Mouse (Mus musculus): ENCODE measurements around the gene Prdx1. TPM values are rescaled to one million over a fixed set of nuclear protein-coding genes. Genes with fewer than 3 reads are reported as not detected.

Prdx1 gene
- polyA plus RNA-seq (2016; fragmentation: Nextera tagmentation; extraction: Ambion mirVana), result 1,415 and 1,463 TPM in 2 replicates

DNA sequence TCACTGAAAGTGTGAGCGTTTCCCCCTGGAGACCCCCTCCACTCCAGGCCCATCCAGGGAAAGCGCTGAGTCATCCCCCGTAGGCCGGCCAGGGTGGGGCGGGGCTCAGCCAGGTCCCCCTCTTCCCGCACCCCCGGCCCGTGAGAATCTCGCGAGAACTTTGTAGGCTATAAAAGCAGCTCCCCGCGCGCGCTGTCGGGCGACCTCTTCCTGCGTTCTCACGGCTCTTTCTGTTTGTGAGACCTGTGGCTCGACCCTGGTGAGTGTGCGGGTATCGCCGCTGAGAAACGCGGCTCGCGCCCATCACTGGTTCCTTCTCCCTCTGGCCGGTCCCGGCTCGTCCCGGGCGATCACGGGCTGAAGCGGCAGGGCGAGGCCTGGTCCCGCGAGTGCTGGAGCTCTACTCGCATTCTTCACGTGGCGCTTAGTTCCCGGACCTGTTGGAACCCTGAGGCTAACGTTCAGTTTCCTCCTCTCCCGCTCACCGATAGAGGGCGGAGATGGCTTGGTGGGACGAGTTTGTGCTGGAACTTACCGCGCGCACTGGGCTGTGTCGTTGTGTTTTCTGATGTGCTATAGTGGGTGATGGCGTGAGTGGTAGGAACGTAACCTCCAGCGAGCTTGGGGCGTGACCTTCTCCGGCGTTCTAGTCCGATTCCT is at the start of gene Prdx1:
Gene Prdx1 (plus strand): TSS at position 143 of the 660 bp plus-strand sequence.
- Histone ChIP-seq H3K4me1 (peaks cover 19% of the 10 kb centered on the region), H3K9me3 (no peaks in the 10 kb centered on the region), H3K27ac (replicated peaks) (peak within 1 kb of the TSS; percentile 96), H3K36me3 (replicated peaks) (peaks cover 35% of the 10 kb centered on the region), H3K27me3 (replicated peaks; ENCODE audit: low read depth, poor library complexity, severe bottlenecking) (no peaks in the 10 kb centered on the region), H3K4me3 (peak within 1 kb of the TSS; percentile 80)
- WGBS, result under 1% methylated on average over 56 of the region's 56 CpGs
- DNase-seq (ENCODE audit: low spot score), result peak; percentile 97

DNA sequence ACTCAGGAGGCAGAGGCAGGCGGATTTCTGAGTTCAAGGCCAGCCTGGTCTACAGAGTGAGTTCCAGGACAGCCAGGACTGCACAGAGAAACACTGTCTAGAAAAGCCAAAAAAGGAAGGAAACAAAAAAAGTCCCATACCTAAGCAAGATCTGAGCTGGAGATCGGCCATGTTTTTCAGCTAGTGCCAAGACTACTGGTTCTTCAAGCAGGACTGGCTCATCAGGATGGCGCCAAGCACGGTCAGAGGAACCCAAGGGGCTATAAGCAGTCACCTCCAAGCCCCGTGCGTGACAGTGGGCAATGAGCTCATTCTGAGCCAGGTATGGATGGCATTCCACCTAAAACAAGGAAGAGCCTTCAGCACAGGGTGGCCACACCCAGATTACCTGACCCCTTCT is 46.5 kb upstream of the Prdx1 start:
- no peaks in the 10 kb centered on the region for H3K27me3 ChIP-seq (replicated peaks; ENCODE audit: low read depth, poor library complexity, severe bottlenecking)
- no peaks in the 10 kb centered on the region for H3K9me3 ChIP-seq
- DNase-seq (ENCODE audit: low spot score), result no peak
- no peak overlapping the region for H3K4me3 ChIP-seq
- H3K27ac ChIP-seq (replicated peaks), result no peak overlapping the region
- peaks cover 99% of the 10 kb centered on the region for H3K36me3 ChIP-seq (replicated peaks)
- 94% methylated on average over 6 of the region's 6 CpGs for WGBS
- H3K4me1 ChIP-seq, result no peaks in the 10 kb centered on the region

DNA sequence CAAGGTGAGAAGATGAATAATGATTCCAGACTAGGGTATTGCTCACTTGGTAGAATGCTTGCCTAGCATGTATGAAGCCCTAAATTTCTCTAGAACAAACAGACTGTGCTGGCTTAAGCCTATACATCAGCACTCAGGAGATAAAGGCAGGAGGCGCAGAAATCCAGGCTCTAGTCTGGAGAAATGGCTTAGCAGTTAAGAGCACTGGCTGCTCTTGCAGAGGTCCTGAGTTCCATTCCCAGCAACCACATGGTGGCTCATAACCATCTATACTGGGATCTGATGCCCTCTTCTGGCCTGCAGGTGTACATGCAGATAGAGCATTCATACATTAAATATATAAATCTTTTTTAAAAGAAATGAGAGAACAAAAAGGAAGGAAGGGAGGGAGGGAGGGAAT is 43.3 kb upstream of the Prdx1 start:
- Histone ChIP-seq H3K4me3 (no peak overlapping the region), H3K27me3 (replicated peaks; ENCODE audit: low read depth, poor library complexity, severe bottlenecking) (no peaks in the 10 kb centered on the region), H3K9me3 (no peaks in the 10 kb centered on the region), H3K4me1 (0 out of 2 replicates have a peak, but pooled peaks cover 4% of the 10 kb centered on the region), H3K27ac (replicated peaks) (no peak overlapping the region), H3K36me3 (replicated peaks) (peaks cover 99% of the 10 kb centered on the region)
- WGBS, result 100% methylated on average over 1 of the region's 1 CpGs
- DNase-seq (ENCODE audit: low spot score), result no peak

DNA sequence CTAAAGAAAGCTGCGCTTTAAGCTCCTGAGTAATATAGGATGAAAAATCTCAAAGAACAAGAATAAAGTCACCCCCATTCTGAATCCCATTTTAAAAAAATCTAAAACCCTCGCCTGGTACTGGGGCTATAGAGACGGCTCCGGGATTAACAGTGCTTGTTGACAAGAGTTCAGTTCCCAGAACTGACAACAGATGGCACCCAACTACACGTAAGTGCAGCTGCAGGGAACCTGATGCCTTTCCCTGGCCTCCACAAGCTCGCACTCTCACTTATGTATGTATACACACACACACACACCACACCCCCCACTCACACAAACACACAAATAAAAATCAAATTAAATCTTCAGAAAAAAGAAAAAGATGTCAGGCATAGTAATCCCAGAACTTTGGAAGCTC is 41.0 kb upstream of the Prdx1 start:
- H3K36me3 ChIP-seq (replicated peaks), result peaks cover 99% of the 10 kb centered on the region
- WGBS, result 71% methylated on average over 6 of the region's 6 CpGs
- DNase-seq (ENCODE audit: low spot score), result no peak

DNA sequence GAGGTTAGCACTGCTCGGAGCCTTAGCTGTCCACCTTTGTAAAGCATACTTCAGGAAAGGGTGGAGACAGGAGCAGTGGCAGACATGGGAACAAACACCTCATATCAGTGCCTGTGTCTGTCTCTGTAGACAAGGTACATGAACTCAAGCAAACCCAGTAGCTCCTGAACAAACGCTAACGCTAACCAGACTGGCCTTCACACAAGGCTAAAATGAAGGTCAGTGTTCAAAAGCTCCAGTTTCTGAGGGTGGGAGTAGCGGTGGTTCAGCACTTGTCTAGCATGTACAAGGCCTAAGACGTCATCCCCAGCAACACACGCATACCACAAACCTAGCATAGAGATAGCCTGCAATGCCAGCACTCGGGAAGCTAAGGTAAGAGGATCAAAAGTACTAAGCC is 39.7 kb upstream of the Prdx1 start:
- Histone ChIP-seq H3K36me3 (replicated peaks) (peaks cover 94% of the 10 kb centered on the region), H3K9me3 (no peaks in the 10 kb centered on the region), H3K4me3 (no peak overlapping the region), H3K4me1 (peaks cover 26% of the 10 kb centered on the region), H3K27ac (replicated peaks) (no peak overlapping the region), H3K27me3 (replicated peaks; ENCODE audit: low read depth, poor library complexity, severe bottlenecking) (no peaks in the 10 kb centered on the region)
- 93% methylated on average over 7 of the region's 7 CpGs for WGBS
- DNase-seq (ENCODE audit: low spot score), result no peak

More for the DNA sequence above, 41.0 kb upstream of the Prdx1 start:
- peaks cover 15% of the 10 kb centered on the region for H3K4me1 ChIP-seq
- H3K4me3 ChIP-seq, result no peak overlapping the region
- H3K27me3 ChIP-seq (replicated peaks; ENCODE audit: low read depth, poor library complexity, severe bottlenecking), result no peaks in the 10 kb centered on the region
- no peaks in the 10 kb centered on the region for H3K9me3 ChIP-seq
- no peak overlapping the region for H3K27ac ChIP-seq (replicated peaks)

DNA sequence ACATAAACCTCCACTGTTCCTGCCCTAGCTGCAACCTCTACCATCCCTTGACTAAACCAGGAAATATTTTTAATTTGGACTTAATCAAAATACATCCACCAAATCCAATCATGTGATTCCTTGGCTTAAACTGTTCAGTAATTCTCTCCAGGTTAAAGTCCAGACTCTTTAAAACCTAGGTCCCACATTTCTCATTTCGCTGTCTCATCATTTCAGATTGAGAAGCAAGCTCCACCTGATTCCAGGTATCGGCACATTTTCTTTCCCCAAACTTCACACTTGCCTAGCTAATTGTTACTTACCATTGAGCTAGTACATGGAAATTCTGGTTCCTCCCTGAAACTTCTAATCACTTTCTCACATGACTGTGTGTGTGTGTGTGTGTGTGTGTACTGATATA is 35.9 kb upstream of the Prdx1 start:
- Histone ChIP-seq H3K4me1 (peaks cover 29% of the 10 kb centered on the region), H3K9me3 (no peaks in the 10 kb centered on the region), H3K4me3 (peak overlapping the region; percentile 74), H3K27me3 (replicated peaks; ENCODE audit: low read depth, poor library complexity, severe bottlenecking) (no peaks in the 10 kb centered on the region), H3K27ac (replicated peaks) (no peak overlapping the region), H3K36me3 (replicated peaks) (peaks cover 58% of the 10 kb centered on the region)
- WGBS, result 95% methylated on average over 2 of the region's 2 CpGs
- DNase-seq (ENCODE audit: low spot score), result no peak

DNA sequence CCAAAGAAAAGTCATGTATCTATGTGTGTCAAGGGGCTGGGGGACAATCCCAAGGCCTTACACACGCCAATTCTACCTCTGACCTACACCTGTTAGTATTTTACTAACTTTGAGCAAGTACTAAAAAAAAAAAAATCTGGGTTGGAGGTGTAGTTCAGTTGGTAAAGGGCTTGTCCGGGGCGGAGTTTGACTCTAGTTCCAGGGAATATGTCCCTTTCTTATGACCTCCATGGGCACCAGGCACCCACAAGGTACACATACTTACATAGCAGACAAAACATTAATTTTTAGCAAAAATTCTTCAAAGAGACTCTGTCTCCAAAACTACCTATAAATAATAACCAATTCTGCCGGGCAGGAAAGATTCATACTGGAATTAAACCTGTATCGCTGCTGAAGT is 35.0 kb upstream of the Prdx1 start:
- peak overlapping the region; percentile 74 for H3K4me3 ChIP-seq
- H3K27ac ChIP-seq (replicated peaks), result peak overlapping the region; percentile 94
- 43% methylated on average over 5 of the region's 5 CpGs for WGBS
- no peaks in the 10 kb centered on the region for H3K9me3 ChIP-seq
- H3K36me3 ChIP-seq (replicated peaks), result peaks cover 48% of the 10 kb centered on the region
- no peaks in the 10 kb centered on the region for H3K27me3 ChIP-seq (replicated peaks; ENCODE audit: low read depth, poor library complexity, severe bottlenecking)
- DNase-seq (ENCODE audit: low spot score), result no peak
- peaks cover 29% of the 10 kb centered on the region for H3K4me1 ChIP-seq

DNA sequence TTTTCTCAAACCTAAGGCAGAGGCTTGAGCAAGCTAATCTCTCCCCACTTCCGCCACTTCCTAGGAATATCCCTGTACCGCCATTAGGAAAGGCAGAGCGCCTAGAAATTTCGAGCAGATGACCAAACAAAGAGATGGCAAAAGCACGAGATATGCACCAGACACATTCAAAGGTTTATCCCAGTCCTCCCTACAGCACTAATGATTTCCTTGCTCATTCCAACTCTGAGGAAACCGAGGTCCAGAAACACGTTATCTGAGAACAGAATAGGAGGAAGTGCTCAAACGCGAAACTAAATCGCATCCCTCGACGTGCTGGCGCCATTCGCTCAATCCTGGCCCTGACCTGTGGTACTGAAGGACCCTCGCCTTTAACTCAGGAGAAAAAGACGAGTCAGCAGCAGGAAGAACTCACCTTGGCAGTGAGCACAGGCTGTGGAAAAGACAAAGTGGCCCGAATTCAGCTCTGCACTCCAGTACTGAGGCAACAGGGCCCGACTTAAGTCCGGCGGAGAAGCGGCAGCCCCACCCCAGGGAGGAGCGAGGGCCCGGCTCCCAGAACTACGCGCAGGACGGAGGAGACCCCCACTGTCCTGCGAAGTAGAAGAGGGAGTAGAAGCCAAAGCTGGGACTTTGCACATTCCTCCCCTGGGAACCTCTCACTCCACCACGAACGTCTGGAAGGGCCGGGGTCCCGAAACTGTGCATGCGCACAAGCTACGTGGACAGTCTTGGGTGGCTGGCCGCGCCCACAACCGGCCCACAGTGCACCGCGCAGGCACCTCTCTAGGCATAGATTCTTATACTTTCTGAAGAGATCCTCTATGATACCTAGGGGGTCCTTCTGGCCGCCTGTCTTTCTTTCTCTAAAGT is 34.2 kb upstream of the Prdx1 start, which contains the start of gene Akr1a1:
Gene Akr1a1 (minus strand): TSS at position 757 of the 873 bp plus-strand sequence.
- no peaks in the 10 kb centered on the region for H3K27me3 ChIP-seq (replicated peaks; ENCODE audit: low read depth, poor library complexity, severe bottlenecking)
- peak; percentile 94 for DNase-seq (ENCODE audit: low spot score)
- H3K4me3 ChIP-seq, result peak within 1 kb of the TSS; percentile 74
- H3K27ac ChIP-seq (replicated peaks), result peak within 1 kb of the TSS; percentile 94
- H3K9me3 ChIP-seq, result no peaks in the 10 kb centered on the region
- H3K36me3 ChIP-seq (replicated peaks), result peaks cover 41% of the 10 kb centered on the region
- under 1% methylated on average over 39 of the region's 39 CpGs for WGBS
- H3K4me1 ChIP-seq, result peaks cover 35% of the 10 kb centered on the region

DNA sequence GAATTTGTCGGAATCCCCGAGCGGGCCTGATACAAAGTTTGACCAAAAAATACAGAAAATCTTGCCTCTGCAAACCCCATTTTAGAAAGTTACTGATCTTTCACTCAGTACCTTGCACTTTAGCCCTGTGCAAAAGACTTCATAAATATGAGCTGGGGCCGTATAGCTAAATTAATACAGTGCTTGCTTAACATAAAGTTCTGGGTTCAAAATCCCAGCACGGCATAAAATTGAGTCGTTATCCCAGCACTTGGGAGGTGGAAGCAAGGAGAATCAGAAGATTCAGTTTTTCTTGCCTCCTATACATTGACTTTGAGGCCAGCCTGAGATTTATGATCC is 33.6 kb upstream of the Prdx1 start:
- H3K4me3 ChIP-seq, result peak overlapping the region; percentile 74
- peak overlapping the region; percentile 94 for H3K27ac ChIP-seq (replicated peaks)
- peaks cover 33% of the 10 kb centered on the region for H3K4me1 ChIP-seq
- no peaks in the 10 kb centered on the region for H3K9me3 ChIP-seq
- no peaks in the 10 kb centered on the region for H3K27me3 ChIP-seq (replicated peaks; ENCODE audit: low read depth, poor library complexity, severe bottlenecking)
- peaks cover 34% of the 10 kb centered on the region for H3K36me3 ChIP-seq (replicated peaks)
- DNase-seq (ENCODE audit: low spot score), result no peak
- WGBS, result 9% methylated on average over 6 of the region's 6 CpGs

DNA sequence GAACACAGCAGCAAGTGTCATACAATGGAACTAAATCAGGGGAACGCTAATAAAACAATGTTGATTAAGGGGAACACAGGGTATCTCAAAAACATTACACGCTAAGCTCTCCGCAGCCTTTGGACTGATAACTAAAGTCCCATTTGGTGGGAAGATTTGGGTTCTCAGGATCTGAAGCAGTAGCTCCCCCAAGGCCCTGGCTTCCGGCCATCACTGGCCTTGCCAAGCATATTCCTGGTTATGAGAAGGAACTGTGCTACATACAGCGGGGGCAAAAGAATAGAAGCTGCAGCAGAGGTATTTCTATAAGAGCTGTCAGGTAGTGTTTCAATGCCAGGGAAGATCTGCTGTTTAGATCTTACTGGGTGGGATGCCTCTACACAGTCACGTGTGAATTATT is 32.1 kb upstream of the Prdx1 start:
- 91% methylated on average over 6 of the region's 6 CpGs for WGBS
- no peak for DNase-seq (ENCODE audit: low spot score)
- no peaks in the 10 kb centered on the region for H3K9me3 ChIP-seq
- peaks cover 20% of the 10 kb centered on the region for H3K36me3 ChIP-seq (replicated peaks)
- H3K27ac ChIP-seq (replicated peaks), result no peak overlapping the region
- H3K4me1 ChIP-seq, result peaks cover 24% of the 10 kb centered on the region
- no peak overlapping the region for H3K4me3 ChIP-seq
- no peaks in the 10 kb centered on the region for H3K27me3 ChIP-seq (replicated peaks; ENCODE audit: low read depth, poor library complexity, severe bottlenecking)

DNA sequence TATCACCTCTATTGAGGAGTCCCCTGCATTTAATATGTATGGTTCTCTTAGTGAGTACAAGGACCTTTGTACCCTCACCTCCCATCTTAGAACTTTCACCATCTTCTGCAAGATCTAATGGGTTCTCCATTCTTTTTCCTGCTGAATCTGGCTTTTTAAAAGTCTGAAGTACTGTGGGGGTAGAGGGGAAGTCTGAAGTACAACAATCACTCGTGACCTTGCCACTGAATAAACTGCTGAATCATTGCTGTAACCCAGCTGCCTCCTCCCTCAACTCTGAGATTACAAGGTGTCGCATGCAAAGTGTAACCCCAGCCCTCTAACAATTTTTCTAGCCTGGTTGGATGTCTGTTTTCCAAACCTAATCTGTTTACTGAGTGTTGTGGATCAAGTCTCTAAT is 30.2 kb upstream of the Prdx1 start:
- peaks cover 1% of the 10 kb centered on the region; the same call in 1 of the 2 replicates for H3K36me3 ChIP-seq (replicated peaks)
- no peak overlapping the region for H3K4me3 ChIP-seq
- no peaks in the 10 kb centered on the region for H3K27me3 ChIP-seq (replicated peaks; ENCODE audit: low read depth, poor library complexity, severe bottlenecking)
- H3K4me1 ChIP-seq, result peaks cover 14% of the 10 kb centered on the region
- H3K27ac ChIP-seq (replicated peaks), result no peak overlapping the region
- DNase-seq (ENCODE audit: low spot score), result no peak
- H3K9me3 ChIP-seq, result no peaks in the 10 kb centered on the region
- 60% methylated on average over 2 of the region's 2 CpGs for WGBS

DNA sequence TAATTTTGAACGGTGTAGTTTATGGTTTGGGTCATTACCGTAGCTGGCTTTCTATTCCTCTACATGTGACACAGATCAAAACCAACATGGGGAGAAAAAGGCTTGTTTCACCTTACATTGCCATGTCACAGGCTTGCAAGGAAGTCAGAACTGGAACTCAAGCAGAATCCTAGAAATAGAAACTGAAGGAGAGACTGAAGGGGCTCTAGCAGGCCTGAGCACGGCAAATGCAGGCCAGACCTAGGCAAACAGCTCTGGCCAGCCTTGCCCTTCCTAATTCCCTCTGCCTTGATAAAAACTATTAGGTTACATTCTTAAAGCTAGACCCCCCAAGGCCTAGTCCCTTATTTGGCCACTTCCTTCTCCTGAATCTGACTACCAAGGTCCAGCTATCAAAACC is 29.7 kb upstream of the Prdx1 start:
- H3K36me3 ChIP-seq (replicated peaks), result no peaks in the 10 kb centered on the region
- no peak overlapping the region for H3K4me3 ChIP-seq
- no peaks in the 10 kb centered on the region for H3K9me3 ChIP-seq
- DNase-seq (ENCODE audit: low spot score), result no peak
- no peaks in the 10 kb centered on the region for H3K27me3 ChIP-seq (replicated peaks; ENCODE audit: low read depth, poor library complexity, severe bottlenecking)
- H3K27ac ChIP-seq (replicated peaks), result no peak overlapping the region
- peaks cover 11% of the 10 kb centered on the region for H3K4me1 ChIP-seq
- WGBS, result 61% methylated on average over 3 of the region's 3 CpGs

DNA sequence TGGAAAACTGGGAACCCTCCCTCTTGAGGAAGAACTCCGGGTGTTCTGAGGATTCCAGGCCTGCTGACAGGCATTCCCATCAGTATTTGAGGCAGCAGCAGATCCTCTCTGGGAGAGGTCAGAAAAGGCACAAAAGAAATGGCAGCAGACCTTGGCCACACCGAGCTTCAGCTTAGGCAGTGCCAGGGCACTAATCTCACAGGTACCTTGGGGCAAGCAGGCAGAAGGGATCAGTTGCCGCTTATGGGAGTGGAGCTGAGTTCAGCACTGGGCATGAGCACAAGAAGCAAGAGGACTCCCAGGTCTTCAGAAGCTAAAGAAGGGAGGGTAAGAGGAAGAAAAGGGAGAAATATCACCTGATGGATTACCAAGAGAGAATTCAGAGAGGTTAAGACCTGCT is 27.4 kb upstream of the Prdx1 start:
- no peak for DNase-seq (ENCODE audit: low spot score)
- no peaks in the 10 kb centered on the region for H3K27me3 ChIP-seq (replicated peaks; ENCODE audit: low read depth, poor library complexity, severe bottlenecking)
- 44% methylated on average over 3 of the region's 3 CpGs for WGBS
- no peaks in the 10 kb centered on the region for H3K36me3 ChIP-seq (replicated peaks)
- H3K9me3 ChIP-seq, result no peaks in the 10 kb centered on the region
- H3K4me3 ChIP-seq, result no peak overlapping the region
- peaks cover 8% of the 10 kb centered on the region for H3K4me1 ChIP-seq
- no peak overlapping the region for H3K27ac ChIP-seq (replicated peaks)
